7 mouse cellular contexts compared by ENCODE assay signal in the genomic region with DNA sequence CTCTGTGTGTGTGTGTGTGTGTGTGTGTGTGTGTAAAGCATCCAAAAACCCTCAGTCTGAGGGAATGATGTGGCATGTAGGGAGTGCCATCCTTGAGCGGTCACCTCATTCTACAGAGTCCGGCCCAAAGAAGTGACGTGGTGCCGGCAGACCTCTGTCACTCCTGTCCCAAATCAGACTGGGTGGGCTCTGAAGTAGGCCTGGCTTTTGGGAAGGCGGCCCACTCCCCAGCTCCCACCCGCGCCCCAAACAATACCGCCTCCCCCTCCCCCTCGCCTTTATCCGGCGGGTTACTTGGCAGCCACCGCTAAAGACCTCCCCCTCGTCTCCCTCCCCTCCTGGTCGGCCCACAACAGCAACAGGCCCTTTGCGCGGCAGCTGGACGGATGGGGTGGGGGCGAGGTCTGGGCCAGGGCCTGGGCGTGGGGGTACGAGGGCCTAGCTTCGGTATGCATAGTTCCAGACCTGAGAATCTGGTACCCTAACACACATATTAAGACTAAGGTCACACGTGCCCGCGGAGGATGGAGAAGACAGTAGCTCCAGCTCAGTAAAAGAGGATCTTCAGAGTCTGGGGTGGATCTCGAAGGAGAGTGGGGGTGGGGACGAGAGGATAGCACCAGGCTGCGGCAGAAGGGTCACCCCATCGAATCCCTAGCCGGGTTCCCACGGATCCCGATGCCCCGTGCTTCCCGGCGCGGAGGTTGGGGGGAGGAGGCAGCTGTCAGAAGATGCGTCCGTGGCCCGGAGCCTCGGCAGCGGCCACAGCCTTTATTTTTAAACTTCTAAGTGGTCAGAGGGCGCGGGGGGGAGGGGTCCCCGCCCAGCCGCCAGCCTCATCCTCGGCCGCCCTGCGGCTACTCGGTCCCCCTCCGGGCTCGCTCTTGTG. TPM values are rescaled to one million over a fixed set of nuclear protein-coding genes. Genes with fewer than 3 reads are reported as not detected.
DNase-seq lines count a peak whose midpoint lies in the region; ATAC-seq and TF ChIP-seq lines count a peak whose summit lies in the region.

No protein-coding gene starts in this region.

- H3K36me3 ChIP-seq in CH12.LX (replicated peaks in 1 of 2; ENCODE audit: control insufficient read depth in 1 of 2, insufficient read depth in 1 of 2, low read length in 1 of 2), result peaks cover 0 to 26% of the 10 kb centered on the region in 2 experiments
- no peaks in the 10 kb centered on the region for H3K36me3 ChIP-seq in liver, adult 2 months (ENCODE audit: control insufficient read depth, insufficient read depth, low read length)
- no peaks in the 10 kb centered on the region for H3K36me3 ChIP-seq in midbrain, postnatal 0 days (ENCODE audit: insufficient read depth, low read length)

- intact Hi-C loops in heart, postnatal 10 days (cut with DNase I), result loop anchor here (2.0 kb wide), 1 partner anchor 15 kb away; no protein-coding TSS in a partner anchor

- no peak overlapping the region for H3K27ac ChIP-seq in CH12.LX (ENCODE audit: insufficient read depth, low read depth)
- peak overlapping the region; percentile 80 for H3K27ac ChIP-seq in liver, adult 2 months (replicated peaks; ENCODE audit: insufficient read depth, low read depth, low read length)
- peak overlapping the region; percentile 96 for H3K27ac ChIP-seq in midbrain, postnatal 0 days (ENCODE audit: low read depth, low read length)

- peak overlapping the region; percentile 73 for H3K4me2 ChIP-seq in CH12.LX (ENCODE audit: insufficient read depth, low read depth, poor library complexity, severe bottlenecking)
- peak overlapping the region; percentile 94 for H3K4me2 ChIP-seq in midbrain, postnatal 0 days (ENCODE audit: low read depth, low read length, poor library complexity, severe bottlenecking)

- in situ Hi-C loops in CH12.LX (cut with MboI; ENCODE audit: low pct_ligation_motif_present, low pct_unique_long_range_greater_than_20kb, low sequenced_read_pairs), result no loop called here

- TF ChIP-seq CTCF in CH12.LX (conservative IDR thresholded peaks at IDR 0.05 in 1 of 2, IDR thresholded peaks at IDR 0.05 in 1 of 2; ENCODE audit: low read depth in 2 of 2, low read length in 2 of 2), result no peak
- no peak for TF ChIP-seq CTCF in liver, adult 2 months (IDR thresholded peaks at IDR 0.05; ENCODE audit: low read depth, low read length)
- no peak for TF ChIP-seq CTCF in midbrain, postnatal 0 days (IDR thresholded peaks at IDR 0.05)

- peak overlapping the region; percentile 96 for H3K9ac ChIP-seq in CH12.LX (ENCODE audit: insufficient read depth, low read depth)
- peak overlapping the region; percentile 79 for H3K9ac ChIP-seq in liver, adult 2 months (ENCODE audit: low read depth, low read length)
- peak overlapping the region; percentile 100 for H3K9ac ChIP-seq in midbrain, postnatal 0 days (replicated peaks; ENCODE audit: low read length, poor library complexity, severe bottlenecking)

- no peak for TF ChIP-seq EP300 in CH12.LX (IDR thresholded peaks at IDR 0.05; ENCODE audit: low read length)

- DNase-seq in A20 (ENCODE audit: low read depth, low spot score) (peak; percentile 59), CH12.LX (ENCODE audit: extremely low read depth) (no peak)
- DNase-seq in embryo, embryonic 10.5 days (ENCODE audit: low spot score), result peak; percentile 75
- DNase-seq in heart, postnatal 10 days, result peak; percentile 68 to 74
- DNase-seq in liver, adult 2 months (ENCODE audit: extremely low read depth, low read depth, low spot score), result no peak
- peak; percentile 64 for DNase-seq in midbrain, postnatal 0 days (ENCODE audit: low spot score)
- no peak for DNase-seq in c-Kit-positive CD71-positive TER-119-positive erythroid progenitor cells, embryonic 14.5 days (ENCODE audit: low spot score)

- peak; percentile 8; the same call in 1 of the 2 replicates for ATAC-seq in midbrain, postnatal 0 days (ENCODE audit: low FRiP score)

- dilution Hi-C loops in CH12.LX (cut with MboI; ENCODE audit: extremely low pct_ligation_motif_present, extremely low pct_unique_long_range_greater_than_20kb, low sequenced_read_pairs), result no loop called here

- peaks cover 25% of the 10 kb centered on the region for H3K79me2 ChIP-seq in CH12.LX (replicated peaks; ENCODE audit: control insufficient read depth, extremely low read depth, insufficient read depth, poor library complexity, severe bottlenecking)
- peaks cover 50% of the 10 kb centered on the region for H3K79me2 ChIP-seq in liver, adult 2 months (ENCODE audit: control insufficient read depth, insufficient read depth, low read length)

- under 1% methylated on average over 50 of the region's 50 CpGs for WGBS in liver, adult 2 months
- under 1% methylated on average over 35 of the region's 50 CpGs for WGBS in midbrain, postnatal 0 days

- no peak for TF ChIP-seq RAD21 in CH12.LX (IDR thresholded peaks at IDR 0.05; ENCODE audit: low read depth, low read length)

- no peak for TF ChIP-seq POLR2A in CH12.LX (IDR thresholded peaks at IDR 0.05; ENCODE audit: low read depth, low read length)
- TF ChIP-seq POLR2A in liver, adult 2 months (IDR thresholded peaks at IDR 0.05; ENCODE audit: extremely low read depth, insufficient read depth, low read length), result no peak

- H3K4me3 ChIP-seq in CH12.LX (replicated peaks in 1 of 3; ENCODE audit: low read depth in 2 of 3, low read length in 2 of 3, poor library complexity in 1 of 3), result peak overlapping the region; percentile 82 to 97 (median 82)
- H3K4me3 ChIP-seq in liver, adult 2 months (ENCODE audit: insufficient read depth, low read depth, low read length), result peak overlapping the region; percentile 84
- peak overlapping the region; percentile 99 for H3K4me3 ChIP-seq in midbrain, postnatal 0 days (ENCODE audit: low read depth, low read length)

- H3K27me3 ChIP-seq in CH12.LX (replicated peaks), result no peaks in the 10 kb centered on the region
- H3K27me3 ChIP-seq in liver, adult 2 months (ENCODE audit: control insufficient read depth, insufficient read depth, low read length), result no peaks in the 10 kb centered on the region
- no peaks in the 10 kb centered on the region for H3K27me3 ChIP-seq in midbrain, postnatal 0 days (ENCODE audit: insufficient read depth, low read length)

- H3K4me1 ChIP-seq in CH12.LX (ENCODE audit: control insufficient read depth in 1 of 2, insufficient read depth in 2 of 2), result peaks cover 23 to 69% of the 10 kb centered on the region in 2 experiments
- peaks cover 10% of the 10 kb centered on the region; the same call in 1 of the 2 replicates for H3K4me1 ChIP-seq in liver, adult 2 months (ENCODE audit: control insufficient read depth, insufficient read depth, low read length)
- peaks cover 32% of the 10 kb centered on the region for H3K4me1 ChIP-seq in midbrain, postnatal 0 days (ENCODE audit: insufficient read depth, low read length)

- H3K9me3 ChIP-seq in CH12.LX (replicated peaks; ENCODE audit: low read length), result no peaks in the 10 kb centered on the region
- H3K9me3 ChIP-seq in midbrain, postnatal 0 days (ENCODE audit: low read length), result no peaks in the 10 kb centered on the region

TF ChIP-seq in CH12.LX, 34 proteins besides CTCF, POLR2A, EP300 and RAD21 (continues in another document):
- TF ChIP-seq JUND (conservative IDR thresholded peaks at IDR 0.05; ENCODE audit: low read depth, low read length) (no peak), MYC (IDR thresholded peaks at IDR 0.05; ENCODE audit: low read depth, low read length) (peak; percentile 12; the same call in 1 of the 2 replicates), MAX (IDR thresholded peaks at IDR 0.05; ENCODE audit: low read length) (no peak), MAFK (IDR thresholded peaks at IDR 0.05; ENCODE audit: insufficient replicate concordance, low read length) (no peak), ETS1 (conservative IDR thresholded peaks at IDR 0.05; ENCODE audit: low read depth, low read length) (no peak), BHLHE40 (IDR thresholded peaks at IDR 0.05; ENCODE audit: low read depth, low read length) (peak; percentile 39), MAZ (IDR thresholded peaks at IDR 0.05; ENCODE audit: low read depth, low read length) (no peak; the same call in 1 of the 2 replicates), SMC3 (IDR thresholded peaks at IDR 0.05; ENCODE audit: low read depth, low read length) (no peak), POLR2AphosphoS2 (IDR thresholded peaks at IDR 0.05; ENCODE audit: low read depth, low read length) (no peak)

RNA-seq across cellular contexts. Expression of a gene that starts 0.8 kb away (rescaled TPM):
- total RNA-seq in CH12.LX (2012; rRNA removed) (17.9 and 20.8 TPM in 2 replicates), CH12.LX (2014; rRNA removed) (12.5 and 12.8 TPM in 2 replicates)
- polyA plus RNA-seq in CH12.LX (2012; ENCODE audit: insufficient read length, low read depth), result 62.2 and 72.2 TPM in 2 replicates
- 100 to 1,000 TPM; 214 to 239 TPM for total RNA-seq in heart, postnatal 10 days (2021)
- total RNA-seq in liver, adult 2 months (2014; rRNA removed), result 7.5 and 8.2 TPM in 2 replicates
- 18.5 and 19.1 TPM in 2 replicates for polyA plus RNA-seq in liver, adult 2 months (2012; rRNA removed)
- total RNA-seq in midbrain, postnatal 0 days (2014; rRNA removed), result 106 and 124 TPM in 2 replicates
- polyA plus RNA-seq in midbrain, postnatal 0 days (2015; fragmentation: Nextera tagmentation; extraction: Ambion mirVana), result 56.9 and 61.2 TPM in 2 replicates

RNA-seq across cellular contexts. Expression of a gene that starts 6.8 kb away (rescaled TPM):
- 72.7 and 81.1 TPM in 2 replicates for total RNA-seq in CH12.LX (2012; rRNA removed)
- 94.8 and 100 TPM in 2 replicates for total RNA-seq in CH12.LX (2014; rRNA removed)
- polyA plus RNA-seq in CH12.LX (2012; ENCODE audit: insufficient read length, low read depth), result 73.0 and 74.1 TPM in 2 replicates
- total RNA-seq in heart, postnatal 10 days (2021), result 10 to 100 TPM; 50.8 to 54.0 TPM
- total RNA-seq in liver, adult 2 months (2014; rRNA removed), result 38.2 and 45.8 TPM in 2 replicates
- polyA plus RNA-seq in liver, adult 2 months (2012; rRNA removed), result 24.1 and 30.6 TPM in 2 replicates
- 121 and 122 TPM in 2 replicates for total RNA-seq in midbrain, postnatal 0 days (2014; rRNA removed)
- polyA plus RNA-seq in midbrain, postnatal 0 days (2015; fragmentation: Nextera tagmentation; extraction: Ambion mirVana), result 173 and 186 TPM in 2 replicates

RNA-seq across cellular contexts. Expression of a gene that starts 31.2 kb away (rescaled TPM):
- total RNA-seq in CH12.LX (2012; rRNA removed) (not detected in 2 replicates), CH12.LX (2014; rRNA removed) (not detected in 2 replicates)
- polyA plus RNA-seq in CH12.LX (2012; ENCODE audit: insufficient read length, low read depth), result not detected in 2 replicates
- total RNA-seq in heart, postnatal 10 days (2021), result 1 to 10 TPM; 1.8 to 2.1 TPM
- 0.07 and 0.09 TPM in 2 replicates for total RNA-seq in liver, adult 2 months (2014; rRNA removed)
- 0.10 and 0.17 TPM in 2 replicates for polyA plus RNA-seq in liver, adult 2 months (2012; rRNA removed)
- total RNA-seq in midbrain, postnatal 0 days (2014; rRNA removed), result 8.3 and 11.0 TPM in 2 replicates
- 1.3 TPM in 2 replicates for polyA plus RNA-seq in midbrain, postnatal 0 days (2015; fragmentation: Nextera tagmentation; extraction: Ambion mirVana)

RNA-seq across cellular contexts. Expression of a gene that starts 52.8 kb away (rescaled TPM):
- total RNA-seq in CH12.LX (2012; rRNA removed) (140 and 168 TPM in 2 replicates), CH12.LX (2014; rRNA removed) (183 and 204 TPM in 2 replicates)
- 327 and 334 TPM in 2 replicates for polyA plus RNA-seq in CH12.LX (2012; ENCODE audit: insufficient read length, low read depth)
- total RNA-seq in heart, postnatal 10 days (2021), result 100 to 1,000 TPM; 160 to 172 TPM
- total RNA-seq in liver, adult 2 months (2014; rRNA removed), result 74.3 and 78.6 TPM in 2 replicates
- polyA plus RNA-seq in liver, adult 2 months (2012; rRNA removed), result 25.6 and 29.1 TPM in 2 replicates
- total RNA-seq in midbrain, postnatal 0 days (2014; rRNA removed), result 119 and 162 TPM in 2 replicates
- polyA plus RNA-seq in midbrain, postnatal 0 days (2015; fragmentation: Nextera tagmentation; extraction: Ambion mirVana), result 81.6 and 94.8 TPM in 2 replicates

Comparison
In these comparisons a context has a peak if more than half of its experiments do, and no peak if none do; other contexts are left out.
1. DNase-seq: peak in A20 (single experiment), embryo, embryonic 10.5 days (single experiment), heart, postnatal 10 days (2 of 2) and midbrain, postnatal 0 days (single experiment); none in CH12.LX (single experiment), liver, adult 2 months (single experiment) and c-Kit-positive CD71-positive TER-119-positive erythroid progenitor cells, embryonic 14.5 days (single experiment).
2. Peak in every context shown above with its lines, with median percentiles within 50 percentile points of each other: H3K4me3 ChIP-seq and H3K9ac ChIP-seq.